Mouse (Mus musculus) liver, postnatal 0 days (tissue): ENCODE measurements around the gene Hist1h2ae. TPM values are rescaled to one million over a fixed set of nuclear protein-coding genes. Genes with fewer than 3 reads are reported as not detected.

Source experiments
- ATAC-seq: fragments of 200-750 bp; cut with Nextera tagmentation; 2 replicates; pipeline ENCODE4 v1.8.0; 2017; ENCODE audit warnings: mild to moderate bottlenecking, moderate library complexity
- DNase-seq: peaks from one replicate; pipeline ENCODE4 v3.0.0-alpha.2; 2016
- H3K27ac ChIP-seq: fragments of 300-500 bp; sonication (generic); 2 replicates; pipeline ENCODE4 v1.5.1; 2014; ENCODE audit warnings: antibody characterized with exemption, moderate library complexity, mild to moderate bottlenecking, low read depth
- H3K27me3 ChIP-seq: fragments of 300-500 bp; sonication (generic); 2 replicates; pipeline ENCODE4 v1.6.1; 2014; ENCODE audit warnings: low read length, control low read depth, mixed read lengths; ENCODE audit not compliant: insufficient read depth
- H3K36me3 ChIP-seq: fragments of 300-500 bp; sonication (generic); replicated peaks from 2 replicates; pipeline ENCODE4 v1.6.1; 2014; ENCODE audit warnings: mild to moderate bottlenecking, control low read depth, low read length, moderate library complexity, mixed read lengths; ENCODE audit not compliant: insufficient read depth
- H3K4me1 ChIP-seq: fragments of 300-500 bp; sonication (generic); 2 replicates; pipeline ENCODE4 v1.6.1; 2014; ENCODE audit warnings: antibody characterized with exemption, mild to moderate bottlenecking, control low read depth; ENCODE audit not compliant: insufficient read depth
- H3K4me2 ChIP-seq: fragments of 300-500 bp; sonication (generic); 2 replicates; pipeline ENCODE4 v1.6.1; 2014; ENCODE audit warnings: low read depth, mild to moderate bottlenecking, low read length, moderate library complexity, mixed read lengths
- H3K4me3 ChIP-seq: fragments of 300-500 bp; sonication (generic); 2 replicates; pipeline ENCODE4 v1.5.1; 2014; ENCODE audit warnings: low read depth, low read length
- H3K9ac ChIP-seq: fragments of 300-500 bp; sonication (generic); replicated peaks from 2 replicates; pipeline ENCODE4 v1.6.1; 2014; ENCODE audit warnings: mild to moderate bottlenecking, moderate library complexity
- H3K9me3 ChIP-seq: fragments of 300-500 bp; sonication (generic); 2 replicates; pipeline ENCODE4 v1.6.1; 2016; ENCODE audit warnings: mild to moderate bottlenecking, control low read depth, low read length, mixed read lengths
- CTCF ChIP-seq: sonication (generic); IDR thresholded peaks from 2 replicates; pipeline ENCODE4 v1.5.1; 2016; ENCODE audit warnings: antibody characterized with exemption, low read depth
- EP300 ChIP-seq: IDR thresholded peaks from 2 replicates; pipeline ENCODE4 v1.6.1; 2016; ENCODE audit warnings: antibody characterized with exemption, low read depth, mild to moderate bottlenecking
- WGBS: fragments of 180-500 bp; shearing (Covaris S2); extraction: QIAGEN DNeasy Blood & Tissue Kit; methylation state at CpG from one replicate; pipeline ENCODE4 v1.1.7; 2014; ENCODE audit not compliant: insufficient replicate concordance; 5-methylcytosine and 5-hydroxymethylcytosine counted together
- microRNA-seq: library from miRNA; unstranded; fragments of <30 nt; microRNA quantifications from one replicate; pipeline ENCODE4, GENCODE M21; 2016
- polyA plus RNA-seq: library from polyadenylated mRNA; unstranded; fragments of >200 nt; fragmentation: Nextera tagmentation; extraction: Ambion mirVana; gene quantifications from 2 replicates; pipeline ENCODE4 v1.2.1, GENCODE M21; 2015

Hist1h2ae gene
- polyA plus RNA-seq, 1 experiment from 2014 or later: 66.0 TPM

DNA sequence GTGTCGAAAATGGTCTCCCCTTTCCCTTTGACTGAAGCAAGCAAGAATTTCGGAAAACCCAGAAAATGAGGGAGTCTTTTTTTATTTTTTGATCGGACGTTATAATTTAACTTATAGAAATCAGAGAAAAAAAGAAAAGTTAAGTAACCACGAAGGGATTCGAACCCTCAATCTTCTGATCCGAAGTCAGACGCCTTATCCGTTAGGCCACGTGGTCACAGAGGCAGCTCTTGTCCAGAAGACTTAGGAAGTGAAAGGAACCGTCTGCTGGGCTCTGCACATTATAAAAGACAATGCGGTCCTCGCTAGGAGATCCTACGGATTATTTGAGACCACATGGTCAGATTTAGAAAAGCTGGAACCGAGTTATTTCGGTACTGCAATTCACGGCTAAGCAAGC is 44.7 kb downstream of the Hist1h2ae start:
- DNase-seq: peak; percentile 91
- Histone ChIP-seq H3K36me3 (no peaks in the 10 kb centered on the region), H3K9me3 (no peaks in the 10 kb centered on the region), H3K9ac (peak overlapping the region; percentile 42), H3K27ac (no peak overlapping the region), H3K4me3 (peak overlapping the region; percentile 44), H3K27me3 (no peaks in the 10 kb centered on the region), H3K4me2 (peak overlapping the region; percentile 73), H3K4me1 (peaks cover 12% of the 10 kb centered on the region)
- no peak for ATAC-seq
- under 1% methylated on average over 17 of the region's 17 CpGs for WGBS
- TF ChIP-seq CTCF: no peak
- 0 out of 2 replicates have a peak, but pooled peaks have one; percentile 16 for TF ChIP-seq EP300

DNA sequence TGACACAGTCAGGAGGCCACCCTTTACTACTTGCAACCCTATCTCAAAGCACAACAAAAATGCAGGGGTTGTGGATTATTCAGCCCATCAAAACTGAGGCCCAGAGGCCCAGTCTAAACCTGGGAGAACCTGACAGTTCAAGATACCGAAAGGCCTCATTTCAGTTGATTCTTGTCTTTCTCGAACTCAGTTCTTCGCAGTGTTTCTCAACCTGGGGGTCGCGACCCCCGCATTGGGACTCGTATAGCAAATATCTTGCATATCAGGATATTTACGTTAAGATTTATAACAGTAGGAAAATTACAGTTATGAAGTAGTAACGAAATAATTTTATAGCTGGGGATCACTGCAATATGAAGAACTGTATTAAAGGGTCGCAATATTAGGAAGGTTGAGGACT is 45.1 kb downstream of the Hist1h2ae start:
- peak overlapping the region; percentile 73 for H3K4me2 ChIP-seq
- H3K27me3 ChIP-seq: no peaks in the 10 kb centered on the region
- 3% methylated on average over 10 of the region's 10 CpGs for WGBS
- TF ChIP-seq EP300: no peak
- TF ChIP-seq CTCF: no peak
- peaks cover 12% of the 10 kb centered on the region for H3K4me1 ChIP-seq
- H3K4me3 ChIP-seq: peak overlapping the region; percentile 44
- no peaks in the 10 kb centered on the region for H3K36me3 ChIP-seq
- no peak overlapping the region for H3K27ac ChIP-seq
- no peaks in the 10 kb centered on the region for H3K9me3 ChIP-seq
- ATAC-seq (no peak), DNase-seq (peak; percentile 25)
- peak overlapping the region; percentile 12; the same call in 1 of the 2 replicates for H3K9ac ChIP-seq

DNA sequence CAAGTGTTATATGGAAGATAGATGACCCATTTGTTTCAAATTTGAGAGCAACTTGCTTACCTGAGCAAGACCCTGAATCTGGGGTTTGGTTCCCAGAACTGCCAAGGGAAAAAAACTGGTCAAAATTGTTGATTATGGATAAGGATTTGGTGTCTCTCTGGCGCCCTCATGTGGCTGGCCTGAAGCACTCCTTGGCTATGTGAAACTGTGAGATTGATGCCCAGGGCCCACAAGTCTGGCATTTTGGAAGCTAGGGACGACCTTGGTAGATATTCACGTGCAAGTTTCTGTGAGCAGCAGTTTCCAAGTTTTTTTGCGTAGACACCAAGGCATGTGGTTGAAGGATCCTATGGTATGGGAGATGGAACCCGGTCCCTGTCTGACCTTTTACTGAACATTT is 46.4 kb downstream of the Hist1h2ae start:
- Histone ChIP-seq H3K4me2 (no peak overlapping the region), H3K27me3 (no peaks in the 10 kb centered on the region), H3K9me3 (no peaks in the 10 kb centered on the region), H3K4me1 (peaks cover 9% of the 10 kb centered on the region), H3K4me3 (no peak overlapping the region), H3K36me3 (no peaks in the 10 kb centered on the region), H3K27ac (no peak overlapping the region), H3K9ac (no peak overlapping the region)
- TF ChIP-seq EP300: no peak
- TF ChIP-seq CTCF: peak; percentile 95
- DNase-seq: peak; percentile 89
- WGBS: 13% methylated on average over 5 of the region's 5 CpGs
- peak; percentile 41 for ATAC-seq

DNA sequence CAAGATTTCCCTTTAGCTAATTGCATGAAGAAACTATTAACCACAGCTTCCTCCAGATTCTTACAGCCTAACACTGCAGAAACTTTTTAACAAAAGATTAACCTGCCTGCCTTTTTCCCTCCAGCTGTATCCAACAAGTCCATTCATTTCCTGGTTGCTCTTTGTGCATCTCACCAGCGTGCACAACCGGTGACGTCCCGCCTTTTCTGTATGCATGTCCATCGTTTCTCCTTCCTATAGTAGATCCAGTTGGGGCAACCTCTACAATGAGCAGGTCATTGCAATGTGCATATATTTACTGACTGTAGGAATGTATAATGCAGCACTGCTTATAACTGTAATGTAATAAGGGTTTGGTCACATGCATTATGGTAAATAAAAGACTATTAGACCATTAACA is 47.0 kb downstream of the Hist1h2ae start:
- Histone ChIP-seq H3K27ac (no peak overlapping the region), H3K36me3 (no peaks in the 10 kb centered on the region), H3K27me3 (no peaks in the 10 kb centered on the region), H3K4me3 (no peak overlapping the region), H3K4me2 (no peak overlapping the region), H3K9me3 (no peaks in the 10 kb centered on the region), H3K9ac (no peak overlapping the region), H3K4me1 (peaks cover 12% of the 10 kb centered on the region)
- TF ChIP-seq CTCF: no peak
- no peak for TF ChIP-seq EP300
- WGBS: 54% methylated on average over 5 of the region's 5 CpGs
- no peak for ATAC-seq
- DNase-seq: no peak

DNA sequence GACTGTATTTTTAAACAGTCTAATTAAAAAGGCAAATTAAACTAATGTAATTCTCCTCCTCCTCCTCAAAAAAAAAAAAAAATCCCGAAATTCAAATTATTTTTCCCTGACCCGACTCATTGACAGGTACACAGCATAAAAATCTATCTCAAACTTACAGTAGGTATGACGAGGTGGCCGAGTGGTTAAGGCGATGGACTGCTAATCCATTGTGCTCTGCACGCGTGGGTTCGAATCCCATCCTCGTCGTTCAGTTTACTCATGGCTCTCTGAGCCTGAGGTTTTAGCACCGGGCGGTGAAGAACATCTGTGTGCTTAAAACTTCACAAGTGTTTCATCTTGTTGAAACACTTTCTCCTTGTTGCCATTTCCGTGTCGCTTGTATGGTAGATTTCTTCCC is 49.3 kb downstream of the Hist1h2ae start:
- Histone ChIP-seq H3K9ac (no peak overlapping the region), H3K4me1 (peaks cover 12% of the 10 kb centered on the region), H3K36me3 (no peaks in the 10 kb centered on the region), H3K4me2 (peak overlapping the region; percentile 45), H3K27me3 (no peaks in the 10 kb centered on the region), H3K27ac (no peak overlapping the region), H3K4me3 (no peak overlapping the region), H3K9me3 (no peaks in the 10 kb centered on the region)
- TF ChIP-seq CTCF: no peak
- no peak for TF ChIP-seq EP300
- 2% methylated on average over 14 of the region's 14 CpGs for WGBS
- DNase-seq: peak; percentile 81
- ATAC-seq: no peak

Small RNA genes within 50 kb of the gene (microRNA-seq; reads per million reads assigned to microRNA genes)
- gene Gm44297: not detected
- not detected for gene Gm44359
- not detected for gene Gm44394

Other genes starting within 250 kb of the Hist1h2ae start
- gene Zfp322a, start 202.0 kb downstream of the Hist1h2ae start, polyA plus RNA-seq: 7.4 and 9.5 TPM in 2 replicates
- gene Abt1, start 147.4 kb downstream of the Hist1h2ae start, polyA plus RNA-seq: 4.3 and 4.8 TPM in 2 replicates
- 0.92 and 0.96 TPM in 2 replicates for gene Btn1a1, start 105.3 kb downstream of the Hist1h2ae start, polyA plus RNA-seq
- gene Btn2a2, start 82.4 kb downstream of the Hist1h2ae start, polyA plus RNA-seq: not detected in 2 replicates
- gene Hist1h4h, start 40.2 kb downstream of the Hist1h2ae start, polyA plus RNA-seq: 7.2 and 7.5 TPM in 2 replicates
- gene Hist1h2af, start 37.3 kb downstream of the Hist1h2ae start, polyA plus RNA-seq: 9.7 and 9.8 TPM in 2 replicates
- 3.7 and 6.3 TPM in 2 replicates for gene Hist1h3g, start 35.8 kb downstream of the Hist1h2ae start, polyA plus RNA-seq
- 0.58 and 0.64 TPM in 2 replicates for gene Hist1h2bh, start 27.8 kb downstream of the Hist1h2ae start, polyA plus RNA-seq
- gene Hist1h3f, start 27.2 kb downstream of the Hist1h2ae start, polyA plus RNA-seq: 1.3 and 1.5 TPM in 2 replicates
- 1.1 and 1.2 TPM in 2 replicates for gene Hist1h4f, start 19.6 kb downstream of the Hist1h2ae start, polyA plus RNA-seq
- 0.43 and 0.51 TPM in 2 replicates for gene Hist1h1d, start 18.0 kb downstream of the Hist1h2ae start, polyA plus RNA-seq
- gene Hist1h3e, start 8.9 kb downstream of the Hist1h2ae start, polyA plus RNA-seq: 3.6 and 4.6 TPM in 2 replicates
- 6.1 and 7.8 TPM in 2 replicates for gene Hist1h2bg, start 176 bp upstream of the Hist1h2ae start, polyA plus RNA-seq
- gene Hist1h2bf, start 3.0 kb upstream of the Hist1h2ae start, polyA plus RNA-seq: 2.9 and 5.8 TPM in 2 replicates
- gene Hist1h2ad, start 3.2 kb upstream of the Hist1h2ae start, polyA plus RNA-seq: 2.0 and 2.6 TPM in 2 replicates
- gene Hist1h3d, start 4.5 kb upstream of the Hist1h2ae start, polyA plus RNA-seq: 4.7 and 5.8 TPM in 2 replicates
- gene Hist1h4d, start 10.4 kb upstream of the Hist1h2ae start, polyA plus RNA-seq: 89.1 and 94.3 TPM in 2 replicates
- gene Hist1h2be, start 49.9 kb upstream of the Hist1h2ae start, polyA plus RNA-seq: 0.49 and 0.51 TPM in 2 replicates
- gene Hist1h1e, start 51.3 kb upstream of the Hist1h2ae start, polyA plus RNA-seq: 13.3 and 16.0 TPM in 2 replicates
- 0.86 and 0.88 TPM in 2 replicates for gene Hist1h2ac, start 112.7 kb upstream of the Hist1h2ae start, polyA plus RNA-seq
- 168 and 180 TPM in 2 replicates for gene Hist1h2bc, start 113.0 kb upstream of the Hist1h2ae start, polyA plus RNA-seq
- gene Hist1h1t, start 124.6 kb upstream of the Hist1h2ae start, polyA plus RNA-seq: not detected in 2 replicates
- 6.2 and 6.5 TPM in 2 replicates for gene Hist1h4c, start 127.2 kb upstream of the Hist1h2ae start, polyA plus RNA-seq
- 24.0 and 25.1 TPM in 2 replicates for gene Hfe, start 139.6 kb upstream of the Hist1h2ae start, polyA plus RNA-seq
- 69.6 and 74.1 TPM in 2 replicates for gene Hist1h1c, start 167.6 kb upstream of the Hist1h2ae start, polyA plus RNA-seq
- gene Hist1h3c, start 174.4 kb upstream of the Hist1h2ae start, polyA plus RNA-seq: 2.8 and 3.5 TPM in 2 replicates
- 1.6 and 2.7 TPM in 2 replicates for gene Hist1h2bb, start 175.5 kb upstream of the Hist1h2ae start, polyA plus RNA-seq
- 46.5 and 47.4 TPM in 2 replicates for gene Hist1h2ab, start 179.9 kb upstream of the Hist1h2ae start, polyA plus RNA-seq
- gene Hist1h3b, start 181.0 kb upstream of the Hist1h2ae start, polyA plus RNA-seq: 10.2 and 16.0 TPM in 2 replicates
- gene Hist1h4b, start 185.8 kb upstream of the Hist1h2ae start, polyA plus RNA-seq: 2.5 and 3.2 TPM in 2 replicates
- gene Hist1h4a, start 190.0 kb upstream of the Hist1h2ae start, polyA plus RNA-seq: 0.40 and 0.49 TPM in 2 replicates
- gene Hist1h3a, start 191.2 kb upstream of the Hist1h2ae start, polyA plus RNA-seq: 6.1 and 7.5 TPM in 2 replicates
- 2.8 and 4.6 TPM in 2 replicates for gene Hist1h1a, start 192.4 kb upstream of the Hist1h2ae start, polyA plus RNA-seq
- not detected in 2 replicates for gene Trim38, start 198.7 kb upstream of the Hist1h2ae start, polyA plus RNA-seq
- gene Slc17a2, start 235.8 kb upstream of the Hist1h2ae start, polyA plus RNA-seq: 37.0 and 39.8 TPM in 2 replicates